Mouse (Mus musculus) spleen, adult 12 weeks (tissue): ENCODE measurements around the gene Vmn1r130.
"Not testable (repeated sequence)": the region's sequence is repeated elsewhere in the genome, so short reads cannot be mapped to it uniquely, and the experiment has no call there.

Experiments used
- DNase-seq: peaks from one replicate; pipeline ENCODE4 v3.0.0; 2022; ENCODE audit warnings: low spot score

Gene Vmn1r130

GRCm38 (mm10) chr7:21511480-21511879 is at the start of gene Vmn1r130:
Gene Vmn1r130, plus strand, starts transcription at chr7:21511780.
- DNase-seq: not testable (repeated sequence)

GRCm38 (mm10) chr7:21545990-21546389 is 34.4 kb downstream of the Vmn1r130 start, which contains the start of gene Vmn1r131:
Gene Vmn1r131, minus strand, starts transcription at chr7:21546090.
- not testable (repeated sequence) for DNase-seq
